12 mouse cellular contexts compared by ENCODE assay signal in genomic region chr1:43966756-43967155, GRCm38 (mm10). TPM values are rescaled to one million over a fixed set of nuclear protein-coding genes. Genes with fewer than 3 reads are reported as not detected.
DNase-seq lines count a peak whose midpoint lies in the region; ATAC-seq and TF ChIP-seq lines count a peak whose summit lies in the region.
"Had no signal": no experiment of that assay in that cellular context is flagged by ENCODE, and none has a peak within 500 bp of the region (broad histone marks: within the 10 kb centered on the region; RNA-seq: fewer than 3 reads in every experiment).

No protein-coding gene starts in this region.

- H3K4me1 ChIP-seq in heart, embryonic 10.5 days, result no peaks in the 10 kb centered on the region
- no peaks in the 10 kb centered on the region for H3K4me1 ChIP-seq in lung, postnatal 0 days (ENCODE audit: insufficient read depth, low read depth, low read length)
- no peaks in the 10 kb centered on the region for H3K4me1 ChIP-seq in hindbrain, embryonic 16.5 days (ENCODE audit: control insufficient read depth, insufficient read depth, low read depth, low read length)
- H3K4me1 ChIP-seq: embryonic facial prominence, embryonic 12.5 days had no signal

- peak; percentile 70 for DNase-seq in heart, adult 11 months
- DNase-seq in heart, embryonic 10.5 days (ENCODE audit: low spot score), result no peak
- no peak for DNase-seq in lung, postnatal 0 days (ENCODE audit: low spot score)
- DNase-seq in lung, postnatal 14 days, result no peak
- DNase-seq in R1 (ENCODE audit: low read depth, low spot score), result peak; percentile 54
- peak; percentile 2 for DNase-seq in retina, postnatal 1 day
- no peak for DNase-seq in urinary bladder, adult 2 months (ENCODE audit: low spot score)
- DNase-seq: lung, postnatal 4 days had no signal

- H3K4me2 ChIP-seq in lung, postnatal 0 days (replicated peaks; ENCODE audit: low read depth, low read length), result no peak overlapping the region
- no peak overlapping the region for H3K4me2 ChIP-seq in hindbrain, embryonic 16.5 days (ENCODE audit: low read length)
- H3K4me2 ChIP-seq: embryonic facial prominence, embryonic 12.5 days had no signal

- H3K27me3 ChIP-seq in heart, embryonic 10.5 days (ENCODE audit: insufficient read depth, poor library complexity, severe bottlenecking), result no peaks in the 10 kb centered on the region
- H3K27me3 ChIP-seq in lung, postnatal 0 days (replicated peaks; ENCODE audit: insufficient read depth, low read length), result no peaks in the 10 kb centered on the region
- no peaks in the 10 kb centered on the region for H3K27me3 ChIP-seq in hindbrain, embryonic 16.5 days (replicated peaks; ENCODE audit: control insufficient read depth, insufficient read depth, low read length)
- H3K27me3 ChIP-seq: embryonic facial prominence, embryonic 12.5 days had no signal

- H3K36me3 ChIP-seq in heart, embryonic 10.5 days, result peaks cover 60% of the 10 kb centered on the region
- H3K36me3 ChIP-seq in lung, postnatal 0 days (ENCODE audit: insufficient read depth, low read length), result 0 out of 2 replicates have a peak, but pooled peaks cover 3% of the 10 kb centered on the region
- peaks cover 7% of the 10 kb centered on the region; the same call in 1 of the 2 replicates for H3K36me3 ChIP-seq in hindbrain, embryonic 16.5 days (ENCODE audit: control insufficient read depth, insufficient read depth, low read length)

- TF ChIP-seq EP300 in lung, postnatal 0 days (IDR thresholded peaks at IDR 0.05), result no peak

- no peaks in the 10 kb centered on the region for H3K9me3 ChIP-seq in heart, embryonic 10.5 days
- H3K9me3 ChIP-seq in lung, postnatal 0 days (ENCODE audit: low read length), result no peaks in the 10 kb centered on the region
- H3K9me3 ChIP-seq in hindbrain, embryonic 16.5 days (ENCODE audit: control insufficient read depth, low read length), result no peaks in the 10 kb centered on the region
- H3K9me3 ChIP-seq: embryonic facial prominence, embryonic 12.5 days had no signal

- no peak overlapping the region for H3K27ac ChIP-seq in heart, embryonic 10.5 days
- no peak overlapping the region for H3K27ac ChIP-seq in lung, postnatal 0 days (ENCODE audit: low read length)
- no peak overlapping the region for H3K27ac ChIP-seq in hindbrain, embryonic 16.5 days (ENCODE audit: low read depth, low read length)
- H3K27ac ChIP-seq: embryonic facial prominence, embryonic 12.5 days had no signal

- ATAC-seq in lung, postnatal 0 days, result no peak
- no peak for ATAC-seq in hindbrain, embryonic 16.5 days
- ATAC-seq: forebrain, embryonic 14.5 days had no signal

- TF ChIP-seq CTCF in lung, postnatal 0 days (IDR thresholded peaks at IDR 0.05), result peak; percentile 37

- no peak overlapping the region for H3K9ac ChIP-seq in lung, postnatal 0 days (replicated peaks; ENCODE audit: low read depth)
- H3K9ac ChIP-seq in hindbrain, embryonic 16.5 days (ENCODE audit: low read depth, low read length), result no peak overlapping the region
- H3K9ac ChIP-seq: embryonic facial prominence, embryonic 12.5 days had no signal

- no peak overlapping the region for H3K4me3 ChIP-seq in heart, embryonic 10.5 days
- no peak overlapping the region for H3K4me3 ChIP-seq in lung, postnatal 0 days (ENCODE audit: low read depth, low read length)
- H3K4me3 ChIP-seq in hindbrain, embryonic 16.5 days (ENCODE audit: low read length), result no peak overlapping the region
- H3K4me3 ChIP-seq: embryonic facial prominence, embryonic 12.5 days; myocyte had no signal

- WGBS in heart, embryonic 10.5 days, result 81% methylated on average over 4 of the region's 4 CpGs
- 82% methylated on average over 4 of the region's 4 CpGs for WGBS in lung, postnatal 0 days
- 91% methylated on average over 4 of the region's 4 CpGs for WGBS in hindbrain, embryonic 16.5 days

RNA-seq across cellular contexts. Expression of gene Tpp2, which starts 33.3 kb away (rescaled TPM):
- 57.6 and 63.8 TPM in 2 replicates for polyA plus RNA-seq in heart, embryonic 10.5 days (2016; fragmentation: Nextera tagmentation; extraction: Ambion mirVana)
- polyA plus RNA-seq in lung, postnatal 0 days (2015; fragmentation: Nextera tagmentation; extraction: Ambion mirVana), result 28.0 and 30.1 TPM in 2 replicates
- polyA plus RNA-seq in urinary bladder, adult 2 months (2012; rRNA removed), result 22.8 and 22.9 TPM in 2 replicates
- polyA plus RNA-seq in hindbrain, embryonic 16.5 days (2015; fragmentation: Nextera tagmentation; extraction: Ambion mirVana), result 55.1 and 59.5 TPM in 2 replicates

RNA-seq across cellular contexts. Expression of gene Mettl21c, which starts 53.1 kb away (rescaled TPM):
- polyA plus RNA-seq in heart, embryonic 10.5 days (2016; fragmentation: Nextera tagmentation; extraction: Ambion mirVana), result 0.15 and 0.23 TPM in 2 replicates
- polyA plus RNA-seq in lung, postnatal 0 days (2015; fragmentation: Nextera tagmentation; extraction: Ambion mirVana), result 0.30 and 0.38 TPM in 2 replicates
- polyA plus RNA-seq in urinary bladder, adult 2 months (2012; rRNA removed), result not detected in 2 replicates
- polyA plus RNA-seq in hindbrain, embryonic 16.5 days (2015; fragmentation: Nextera tagmentation; extraction: Ambion mirVana), result 1.2 and 1.8 TPM in 2 replicates

Comparison
In these comparisons a context has a peak if more than half of its experiments do, and no peak if none do; other contexts are left out.
1. DNase-seq: peak in heart, adult 11 months (single experiment), R1 (single experiment) and retina, postnatal 1 day (single experiment); none in heart, embryonic 10.5 days (single experiment), lung, postnatal 0 days (single experiment), lung, postnatal 14 days (single experiment) and urinary bladder, adult 2 months (single experiment).